Mouse (Mus musculus) kidney, postnatal 0 days (tissue): ENCODE data around the gene Hoxd12. TPM values are rescaled to one million over a fixed set of nuclear protein-coding genes. Genes with fewer than 3 reads are reported as not detected.
A peak's percentile ranks its signal among the peaks of the same experiment; 100 is the strongest.

Source experiments
- ATAC-seq: fragments of 200-750 bp; cut with Nextera tagmentation; replicated peaks from 2 replicates; pipeline ENCODE4 v1.8.0; 2017; ENCODE audit warnings: low read depth, moderate number of reproducible peaks, moderate TSS enrichment, moderate library complexity; ENCODE audit not compliant: low FRiP score
- DNase-seq: peaks from one replicate; pipeline ENCODE4 v3.0.0-alpha.2; 2016; ENCODE audit warnings: low spot score
- H3K27ac ChIP-seq: fragments of 300-500 bp; sonication (generic); 2 replicates; pipeline ENCODE4 v1.5.1; 2014; ENCODE audit warnings: mild to moderate bottlenecking
- H3K27me3 ChIP-seq: fragments of 300-500 bp; sonication (generic); 2 replicates; pipeline ENCODE4 v1.6.1; 2014; ENCODE audit warnings: low read length, mixed read lengths; ENCODE audit not compliant: insufficient read depth
- H3K36me3 ChIP-seq: fragments of 300-500 bp; sonication (generic); 2 replicates; pipeline ENCODE4 v1.6.1; 2014; ENCODE audit warnings: low read length, mixed read lengths; ENCODE audit not compliant: insufficient read depth
- H3K4me1 ChIP-seq: fragments of 300-500 bp; sonication (generic); replicated peaks from 2 replicates; pipeline ENCODE4 v1.6.1; 2014; ENCODE audit warnings: antibody characterized with exemption, low read length, mixed read lengths; ENCODE audit not compliant: insufficient read depth
- H3K4me2 ChIP-seq: fragments of 300-500 bp; sonication (generic); 2 replicates; pipeline ENCODE4 v1.6.1; 2014; ENCODE audit warnings: mild to moderate bottlenecking, low read length, moderate library complexity, mixed read lengths
- H3K4me3 ChIP-seq: fragments of 300-500 bp; sonication (generic); replicated peaks from 2 replicates; pipeline ENCODE4 v1.5.1; 2014; ENCODE audit warnings: low read depth, low read length
- H3K9ac ChIP-seq: fragments of 300-500 bp; sonication (generic); 2 replicates; pipeline ENCODE4 v1.6.1; 2014; ENCODE audit warnings: low read depth, low read length
- H3K9me3 ChIP-seq: fragments of 300-500 bp; sonication (generic); replicated peaks from 2 replicates; pipeline ENCODE4 v1.6.1; 2016; ENCODE audit warnings: low read length, inconsistent platforms, mixed read lengths
- CTCF ChIP-seq: IDR thresholded peaks from 2 replicates; pipeline ENCODE4 v1.5.1; 2016; ENCODE audit warnings: antibody characterized with exemption, low read depth, mild to moderate bottlenecking, moderate library complexity
- WGBS: fragments of 180-500 bp; shearing (Covaris S2); extraction: QIAGEN DNeasy Blood & Tissue Kit; methylation state at CpG from one replicate; pipeline ENCODE4 v1.1.7; 2014; 5-methylcytosine and 5-hydroxymethylcytosine counted together
- polyA plus RNA-seq: library from polyadenylated mRNA; unstranded; fragments of >200 nt; fragmentation: Nextera tagmentation; extraction: Ambion mirVana; gene quantifications from 2 replicates; pipeline ENCODE4 v1.2.1, GENCODE M21; 2015

Gene Hoxd12
- polyA plus RNA-seq, 1 experiment from 2014 or later: 2.8 TPM

DNA sequence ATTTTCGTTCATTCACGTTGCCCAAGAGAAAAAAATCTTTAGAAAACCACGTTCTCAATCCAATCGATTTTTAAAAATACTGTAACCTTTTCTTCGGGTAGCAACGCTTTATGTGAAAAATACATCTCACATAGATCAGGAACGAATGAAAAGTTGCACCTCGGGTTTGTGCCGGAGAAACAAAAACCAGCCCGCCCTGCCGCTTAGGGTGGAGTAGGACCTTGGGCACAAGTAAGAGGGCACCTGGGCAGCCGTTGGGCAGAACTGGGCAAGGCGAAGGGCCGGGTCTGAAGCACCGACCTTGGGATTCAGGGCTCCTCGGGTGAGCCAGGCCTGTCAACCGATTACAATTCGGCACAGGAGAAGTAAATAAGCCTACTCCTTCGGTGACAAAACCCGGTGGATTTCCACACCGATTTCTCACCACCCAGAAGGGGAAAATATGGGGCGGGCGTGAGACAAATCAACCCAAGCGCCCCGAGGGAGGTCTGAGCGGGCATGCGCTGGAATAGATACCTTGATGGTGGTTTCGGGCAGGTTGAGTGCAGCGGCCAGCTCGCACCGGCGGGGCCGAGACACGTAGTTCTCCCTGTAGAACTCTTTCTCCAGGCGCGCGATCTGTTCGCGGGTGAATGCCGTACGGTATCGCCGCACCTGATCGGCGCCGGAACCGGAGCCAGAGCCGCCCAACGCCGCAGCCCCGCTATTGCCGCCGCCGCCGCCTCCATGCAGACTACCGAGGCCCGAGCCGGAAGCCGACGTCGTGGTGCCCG is 17.4 kb upstream of the Hoxd12 start:
- H3K9ac ChIP-seq: no peak overlapping the region
- peak; percentile 20 for DNase-seq
- no peaks in the 10 kb centered on the region for H3K36me3 ChIP-seq
- H3K9me3 ChIP-seq: no peaks in the 10 kb centered on the region
- 2% methylated on average over 62 of the region's 62 CpGs for WGBS
- H3K4me1 ChIP-seq: peaks cover 4% of the 10 kb centered on the region; the same call in 1 of the 2 replicates
- TF ChIP-seq CTCF: no peak
- no peak for ATAC-seq
- peak overlapping the region; percentile 31; the same call in 1 of the 2 replicates for H3K4me2 ChIP-seq
- no peak overlapping the region for H3K27ac ChIP-seq
- peaks cover 67% of the 10 kb centered on the region for H3K27me3 ChIP-seq
- 0 out of 2 replicates have a peak overlapping the region, but pooled peaks have one; percentile 11 for H3K4me3 ChIP-seq

DNA sequence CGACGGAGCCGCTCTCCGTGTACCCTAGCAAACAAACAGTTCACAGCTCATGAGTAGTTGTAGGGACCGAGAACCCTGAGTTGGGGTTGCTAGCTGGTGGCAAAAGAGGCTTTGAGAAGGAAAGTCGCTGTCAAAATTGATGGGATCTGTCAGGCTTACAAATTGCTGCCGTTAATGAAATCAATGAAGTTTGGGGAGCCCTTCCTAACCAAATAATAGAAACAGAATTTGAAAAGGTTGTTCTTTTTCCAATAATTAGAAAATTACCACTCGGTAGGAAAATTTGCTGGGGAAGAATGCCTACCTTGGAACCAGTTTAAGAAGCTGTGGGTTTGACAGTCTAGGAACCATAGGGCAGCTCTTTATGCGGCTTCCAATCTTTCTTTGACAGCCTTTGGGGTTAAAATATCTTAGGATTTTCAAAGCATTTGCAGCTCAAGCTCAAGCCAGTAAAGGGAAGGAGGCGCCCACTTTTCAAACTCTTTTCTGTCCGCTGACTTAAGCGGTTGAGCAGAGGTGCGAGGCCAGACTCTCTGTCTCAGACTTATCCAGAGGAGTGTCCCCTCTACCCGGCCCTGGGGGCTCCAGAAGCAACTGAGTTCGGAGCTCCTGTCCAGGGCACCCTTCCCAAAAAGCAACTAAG is 16.7 kb upstream of the Hoxd12 start:
- no peak overlapping the region for H3K9ac ChIP-seq
- 1% methylated on average over 15 of the region's 15 CpGs for WGBS
- DNase-seq (peak; percentile 44), ATAC-seq (no peak)
- no peak for TF ChIP-seq CTCF
- H3K27ac ChIP-seq: no peak overlapping the region
- peaks cover 4% of the 10 kb centered on the region; the same call in 1 of the 2 replicates for H3K4me1 ChIP-seq
- peak overlapping the region; percentile 31; the same call in 1 of the 2 replicates for H3K4me2 ChIP-seq
- H3K27me3 ChIP-seq: peaks cover 71% of the 10 kb centered on the region
- H3K4me3 ChIP-seq: 0 out of 2 replicates have a peak overlapping the region, but pooled peaks have one; percentile 11
- no peaks in the 10 kb centered on the region for H3K9me3 ChIP-seq
- no peaks in the 10 kb centered on the region for H3K36me3 ChIP-seq

DNA sequence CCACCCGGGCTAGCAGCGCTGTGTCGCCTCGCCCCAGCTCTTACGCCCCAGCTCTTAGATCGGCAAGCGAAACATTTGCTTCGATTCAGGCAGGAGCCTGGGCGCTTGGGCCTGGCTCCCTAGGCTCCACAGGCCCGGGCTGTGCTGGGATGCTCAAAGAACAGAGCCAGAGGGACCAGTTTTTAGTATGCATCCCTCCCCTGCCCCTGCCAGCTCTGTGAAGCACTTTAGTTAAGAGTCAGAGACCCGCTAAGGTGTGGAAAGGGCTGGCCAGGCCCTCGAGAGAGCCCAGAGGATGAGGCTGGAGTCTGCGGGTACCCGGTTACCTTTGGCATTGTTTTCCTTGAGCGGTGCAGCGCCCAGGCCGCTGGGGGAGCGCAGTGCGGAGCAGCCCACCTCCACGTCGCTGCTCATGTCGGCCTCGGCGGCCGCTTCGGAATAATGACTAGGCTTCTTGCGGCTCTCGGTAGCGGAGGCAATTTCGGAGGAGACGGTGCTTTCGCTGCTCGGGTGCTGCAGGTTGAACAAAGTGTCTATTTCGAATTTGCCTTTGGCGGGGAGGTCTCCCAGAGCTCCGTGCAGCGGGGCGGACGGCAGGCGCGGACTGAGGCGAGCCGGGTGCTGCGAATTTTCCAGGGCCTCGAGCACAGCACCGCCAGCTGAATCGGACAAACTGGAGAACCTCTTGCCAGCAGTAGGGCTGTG is 16.0 kb upstream of the Hoxd12 start:
- 2% methylated on average over 47 of the region's 47 CpGs for WGBS
- ATAC-seq: no peak
- Histone ChIP-seq H3K4me2 (no peak overlapping the region), H3K9me3 (no peaks in the 10 kb centered on the region), H3K4me1 (peaks cover 4% of the 10 kb centered on the region; the same call in 1 of the 2 replicates), H3K9ac (no peak overlapping the region), H3K27ac (no peak overlapping the region), H3K36me3 (no peaks in the 10 kb centered on the region), H3K4me3 (no peak overlapping the region), H3K27me3 (peaks cover 75% of the 10 kb centered on the region)
- peak; percentile 22 for DNase-seq
- no peak for TF ChIP-seq CTCF

DNA sequence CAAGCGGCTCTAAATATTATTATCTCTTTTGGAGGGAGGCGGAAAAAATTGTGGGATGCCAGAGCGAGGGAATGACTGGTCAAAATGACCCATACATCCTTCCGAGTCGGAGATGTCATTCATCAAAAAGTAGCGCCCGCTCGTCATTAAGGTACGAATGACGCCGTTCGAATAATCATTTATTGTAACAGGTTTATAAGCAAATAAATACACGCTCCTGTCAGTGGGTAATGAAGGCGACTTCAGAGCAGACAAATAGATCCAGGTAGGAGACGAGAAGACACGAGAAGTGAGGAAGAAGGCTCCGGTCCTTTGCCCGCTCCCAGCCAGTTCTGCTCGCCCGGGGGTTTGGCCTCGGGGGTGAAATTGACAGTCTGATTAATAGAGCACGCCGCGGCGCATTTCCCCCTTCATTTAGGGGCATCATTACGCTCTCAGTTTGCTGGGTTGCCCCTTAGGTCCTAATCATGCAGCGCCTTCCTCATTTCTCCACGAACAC is 15.3 kb upstream of the Hoxd12 start, which contains the start of gene Evx2:
Gene Evx2 (minus strand): TSS at position 51 of the 499 bp plus-strand sequence.
- peaks cover 4% of the 10 kb centered on the region; the same call in 1 of the 2 replicates for H3K4me1 ChIP-seq
- H3K9me3 ChIP-seq: no peaks in the 10 kb centered on the region
- no peak within 1 kb of the TSS for H3K4me2 ChIP-seq
- ATAC-seq (no peak), DNase-seq (peak; percentile 18)
- H3K27me3 ChIP-seq: peaks cover 75% of the 10 kb centered on the region
- no peak within 1 kb of the TSS for H3K4me3 ChIP-seq
- no peak within 1 kb of the TSS for H3K27ac ChIP-seq
- WGBS: 2% methylated on average over 28 of the region's 28 CpGs
- no peak for TF ChIP-seq CTCF
- no peak within 1 kb of the TSS for H3K9ac ChIP-seq
- no peaks in the 10 kb centered on the region for H3K36me3 ChIP-seq

DNA sequence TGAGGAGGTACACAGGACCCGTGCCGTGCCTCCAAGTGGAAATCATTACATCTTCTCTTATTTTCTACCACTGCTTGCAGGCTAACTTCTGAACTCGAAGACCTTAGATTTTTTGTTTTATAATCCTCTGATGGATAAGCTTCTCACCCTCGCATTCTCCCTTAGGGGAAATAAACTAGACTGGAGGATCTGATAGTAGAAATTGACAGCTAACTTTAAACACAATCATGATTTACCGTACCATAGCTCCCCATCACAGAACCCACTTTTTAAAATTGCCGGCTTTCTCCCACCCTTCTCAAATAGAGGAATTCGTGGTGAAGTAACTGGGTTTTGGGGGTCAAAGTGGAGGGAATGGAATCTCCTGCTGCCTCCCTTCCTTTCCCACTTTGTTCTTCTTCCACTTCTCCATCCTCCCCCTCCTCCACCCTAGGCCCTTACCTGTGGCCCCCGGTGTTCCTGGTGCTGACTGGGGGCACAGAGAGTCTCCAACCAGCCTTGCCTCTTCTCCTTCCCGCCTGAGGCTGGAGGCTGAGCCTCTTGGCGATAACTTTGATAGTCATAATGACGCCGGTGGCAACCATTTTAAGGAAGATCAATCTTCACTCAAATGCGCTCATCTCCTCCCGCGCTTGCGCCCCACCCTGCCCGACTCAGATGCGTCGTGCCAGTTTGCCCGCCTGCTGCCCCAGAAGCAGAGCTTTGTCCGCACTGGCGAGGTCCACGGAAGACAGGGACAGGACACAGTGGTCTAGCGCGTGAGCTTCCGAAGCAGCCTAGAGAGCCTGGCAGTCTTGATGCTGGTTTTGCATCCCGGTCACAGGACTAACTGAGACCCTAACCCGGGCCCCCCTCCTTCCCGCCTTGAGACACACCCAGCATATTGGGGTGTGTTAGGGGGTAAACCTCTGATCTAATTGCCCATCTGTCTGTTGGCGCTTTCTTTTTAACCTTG is 14.1 kb upstream of the Hoxd12 start:
- peaks cover 73% of the 10 kb centered on the region for H3K27me3 ChIP-seq
- H3K4me3 ChIP-seq: no peak overlapping the region
- no peak overlapping the region for H3K27ac ChIP-seq
- no peaks in the 10 kb centered on the region for H3K36me3 ChIP-seq
- WGBS: 1% methylated on average over 30 of the region's 30 CpGs
- DNase-seq (peak; percentile 3), ATAC-seq (no peak)
- H3K4me1 ChIP-seq: peaks cover 4% of the 10 kb centered on the region; the same call in 1 of the 2 replicates
- no peak overlapping the region for H3K4me2 ChIP-seq
- H3K9me3 ChIP-seq: no peaks in the 10 kb centered on the region
- TF ChIP-seq CTCF: no peak
- H3K9ac ChIP-seq: no peak overlapping the region
